Mouse (Mus musculus): ENCODE data around the gene Olfr641. TPM values are rescaled to one million over a fixed set of nuclear protein-coding genes. Genes with fewer than 3 reads are reported as not detected.

Gene Olfr641
- not detected in 2 replicates for polyA plus RNA-seq (2012; rRNA removed; ENCODE audit: low replicate concordance)

GRCm38 (mm10) chr7:104035145-104035544 is at the start of gene Olfr641:
Gene Olfr641, plus strand, starts transcription at chr7:104035445.

GRCm38 (mm10) chr7:103998446-103998845 is 36.8 kb upstream of the Olfr641 start, which contains the start of gene Olfr638:
Gene Olfr638, plus strand, starts transcription at chr7:103998746.

GRCm38 (mm10) chr7:104017203-104017602 is 18.0 kb upstream of the Olfr641 start, which contains the start of gene Olfr639:
Gene Olfr639, minus strand, starts transcription at chr7:104017303.

GRCm38 (mm10) chr7:104025473-104025872 is 9.8 kb upstream of the Olfr641 start, which contains the start of gene Olfr640:
Gene Olfr640, minus strand, starts transcription at chr7:104025573.

GRCm38 (mm10) chr7:104052566-104052965 is 17.3 kb downstream of the Olfr641 start, which contains the start of gene Olfr642:
Gene Olfr642, minus strand, starts transcription at chr7:104052666.

GRCm38 (mm10) chr7:104061345-104061744 is 26.1 kb downstream of the Olfr641 start, which contains the start of gene 4930516K23Rik:
Gene 4930516K23Rik, minus strand, starts transcription at chr7:104061445.

GRCm38 (mm10) chr7:104071769-104072168 is 36.5 kb downstream of the Olfr641 start, which contains the start of gene Olfr644:
Gene Olfr644, minus strand, starts transcription at chr7:104071869.

GRCm38 (mm10) chr7:104085365-104085764 is 50.1 kb downstream of the Olfr641 start, which contains the start of gene Olfr645:
Gene Olfr645, minus strand, starts transcription at chr7:104085465.

Other genes with a start within 250 kb of the Olfr641 start
- not detected in 2 replicates for gene Olfr67, start 243.6 kb upstream of the Olfr641 start, polyA plus RNA-seq (2012; rRNA removed; ENCODE audit: low replicate concordance)
- 130 and 168 TPM in 2 replicates for gene Hbb-bt, start 221.4 kb upstream of the Olfr641 start, polyA plus RNA-seq (2012; rRNA removed; ENCODE audit: low replicate concordance)
- gene Hbb-bs, start 207.3 kb upstream of the Olfr641 start, polyA plus RNA-seq (2012; rRNA removed; ENCODE audit: low replicate concordance), result 1,520 and 2,066 TPM in 2 replicates
- not detected in 2 replicates for gene Hbb-bh2, start 194.9 kb upstream of the Olfr641 start, polyA plus RNA-seq (2012; rRNA removed; ENCODE audit: low replicate concordance)
- not detected in 2 replicates for gene Hbb-bh1, start 192.3 kb upstream of the Olfr641 start, polyA plus RNA-seq (2012; rRNA removed; ENCODE audit: low replicate concordance)
- not detected in 2 replicates for gene Hbb-y, start 182.2 kb upstream of the Olfr641 start, polyA plus RNA-seq (2012; rRNA removed; ENCODE audit: low replicate concordance)
- not detected in 2 replicates for gene Olfr66, start 149.2 kb upstream of the Olfr641 start, polyA plus RNA-seq (2012; rRNA removed; ENCODE audit: low replicate concordance)
- not detected in 2 replicates for gene Olfr64, start 141.0 kb upstream of the Olfr641 start, polyA plus RNA-seq (2012; rRNA removed; ENCODE audit: low replicate concordance)
- gene Olfr65, start 132.0 kb upstream of the Olfr641 start, polyA plus RNA-seq (2012; rRNA removed; ENCODE audit: low replicate concordance), result not detected in 2 replicates
- not detected in 2 replicates for gene Olfr631, start 106.6 kb upstream of the Olfr641 start, polyA plus RNA-seq (2012; rRNA removed; ENCODE audit: low replicate concordance)
- not detected in 2 replicates for gene Olfr632, start 101.1 kb upstream of the Olfr641 start, polyA plus RNA-seq (2012; rRNA removed; ENCODE audit: low replicate concordance)
- gene Olfr633, start 91.0 kb upstream of the Olfr641 start, polyA plus RNA-seq (2012; rRNA removed; ENCODE audit: low replicate concordance), result not detected in 2 replicates
- not detected in 2 replicates for gene Olfr635, start 64.3 kb upstream of the Olfr641 start, polyA plus RNA-seq (2012; rRNA removed; ENCODE audit: low replicate concordance)
- not detected in 2 replicates for gene Olfr638, start 36.7 kb upstream of the Olfr641 start, polyA plus RNA-seq (2012; rRNA removed; ENCODE audit: low replicate concordance)
- not detected in 2 replicates for gene Olfr639, start 18.1 kb upstream of the Olfr641 start, polyA plus RNA-seq (2012; rRNA removed; ENCODE audit: low replicate concordance)
- gene Olfr640, start 9.9 kb upstream of the Olfr641 start, polyA plus RNA-seq (2012; rRNA removed; ENCODE audit: low replicate concordance), result not detected in 2 replicates
- not detected in 2 replicates for gene Olfr642, start 17.2 kb downstream of the Olfr641 start, polyA plus RNA-seq (2012; rRNA removed; ENCODE audit: low replicate concordance)
- not detected in 2 replicates for gene 4930516K23Rik, start 26.0 kb downstream of the Olfr641 start, polyA plus RNA-seq (2012; rRNA removed; ENCODE audit: low replicate concordance)
- not detected in 2 replicates for gene Olfr644, start 36.4 kb downstream of the Olfr641 start, polyA plus RNA-seq (2012; rRNA removed; ENCODE audit: low replicate concordance)
- gene Olfr645, start 50.0 kb downstream of the Olfr641 start, polyA plus RNA-seq (2012; rRNA removed; ENCODE audit: low replicate concordance), result not detected in 2 replicates
- not detected in 2 replicates for gene Olfr646, start 69.4 kb downstream of the Olfr641 start, polyA plus RNA-seq (2012; rRNA removed; ENCODE audit: low replicate concordance)
- gene Ubqln5, start 94.4 kb downstream of the Olfr641 start, polyA plus RNA-seq (2012; rRNA removed; ENCODE audit: low replicate concordance), result not detected in 2 replicates
- not detected in 2 replicates for gene Olfr643, start 102.0 kb downstream of the Olfr641 start, polyA plus RNA-seq (2012; rRNA removed; ENCODE audit: low replicate concordance)
- not detected in 2 replicates for gene Ubqln3, start 107.8 kb downstream of the Olfr641 start, polyA plus RNA-seq (2012; rRNA removed; ENCODE audit: low replicate concordance)
- gene Ubqlnl, start 115.1 kb downstream of the Olfr641 start, polyA plus RNA-seq (2012; rRNA removed; ENCODE audit: low replicate concordance), result not detected in 2 replicates
- gene Olfm5, start 129.4 kb downstream of the Olfr641 start, polyA plus RNA-seq (2012; rRNA removed; ENCODE audit: low replicate concordance), result not detected in 2 replicates
- 0.08 TPM in 1 of 2 replicates, not detected in the other for gene Olfr648, start 147.9 kb downstream of the Olfr641 start, polyA plus RNA-seq (2012; rRNA removed; ENCODE audit: low replicate concordance)
- not detected in 2 replicates for gene Olfr649, start 160.5 kb downstream of the Olfr641 start, polyA plus RNA-seq (2012; rRNA removed; ENCODE audit: low replicate concordance)
- 1.3 TPM in 2 replicates for gene Trim6, start 183.3 kb downstream of the Olfr641 start, polyA plus RNA-seq (2012; rRNA removed; ENCODE audit: low replicate concordance)
- 6.3 and 7.0 TPM in 2 replicates for gene Trim34a, start 209.0 kb downstream of the Olfr641 start, polyA plus RNA-seq (2012; rRNA removed; ENCODE audit: low replicate concordance)